Mouse (Mus musculus) heart, adult 8-10 months (tissue): ENCODE results near the gene Ap4e1. TPM values are rescaled to one million over a fixed set of nuclear protein-coding genes. Genes with fewer than 3 reads are reported as not detected.

Source experiments
- DNase-seq: peaks from one replicate; pipeline ENCODE4 v3.0.0; 2022; ENCODE audit warnings: low spot score
- total RNA-seq, 4 experiments: library from RNA; stranded (reverse); gene quantifications; 2 replicates each; pipeline ENCODE4 v1.2.4; 2022

Gene Ap4e1
- 1 to 10 TPM; 5.1 to 5.9 (median 5.7) TPM for total RNA-seq

GRCm38 (mm10) chr2:127008469-127008998, at the start of gene Ap4e1:
TSS of gene Ap4e1 (plus strand) at chr2:127008717.
- peak; percentile 97 for DNase-seq

GRCm38 (mm10) chr2:126961696-126962095, 46.8 kb upstream of the Ap4e1 start:
- DNase-seq = no peak

- DNase-seq = no peak
These were observed 31.1 kb upstream of the Ap4e1 start for GRCm38 (mm10) chr2:126977428-126977827.

GRCm38 (mm10) chr2:126983221-126983620, 25.3 kb upstream of the Ap4e1 start:
- DNase-seq = no peak

- no peak for DNase-seq
These were observed 18.6 kb upstream of the Ap4e1 start for GRCm38 (mm10) chr2:126989919-126990318.

GRCm38 (mm10) chr2:126992742-126993141, 15.8 kb upstream of the Ap4e1 start:
- no peak for DNase-seq

GRCm38 (mm10) chr2:126994384-126995166, 13.9 kb upstream of the Ap4e1 start:
- no peak for DNase-seq

GRCm38 (mm10) chr2:126996737-126997136, 11.8 kb upstream of the Ap4e1 start:
- peak; percentile 84 for DNase-seq

GRCm38 (mm10) chr2:126998219-126998618, 10.3 kb upstream of the Ap4e1 start:
- no peak for DNase-seq

GRCm38 (mm10) chr2:127000406-127001324, 7.9 kb upstream of the Ap4e1 start:
- DNase-seq = no peak

GRCm38 (mm10) chr2:127004046-127004445, 4.5 kb upstream of the Ap4e1 start:
- DNase-seq = no peak

- DNase-seq = peak; percentile 70
These were observed 1.7 kb upstream of the Ap4e1 start for GRCm38 (mm10) chr2:127006634-127007370.

- DNase-seq = peak; percentile 21
These were observed 1.0 kb upstream of the Ap4e1 start for GRCm38 (mm10) chr2:127007509-127007908.

- DNase-seq = no peak
These were observed 26.6 kb downstream of the Ap4e1 start for GRCm38 (mm10) chr2:127035006-127035605.

GRCm38 (mm10) chr2:127037299-127037698, 28.8 kb downstream of the Ap4e1 start:
- DNase-seq = no peak

GRCm38 (mm10) chr2:127061471-127061870, 53.0 kb downstream of the Ap4e1 start:
- no peak for DNase-seq

- DNase-seq = no peak
These were observed 60.3 kb downstream of the Ap4e1 start for GRCm38 (mm10) chr2:127068806-127069205.

GRCm38 (mm10) chr2:127069781-127070434, 61.4 kb downstream of the Ap4e1 start:
- DNase-seq = no peak

GRCm38 (mm10) chr2:127070435-127070841, 61.9 kb downstream of the Ap4e1 start, which contains the start of gene Blvra:
TSS of gene Blvra (plus strand) at chr2:127070665.
- peak; percentile 88 for DNase-seq

GRCm38 (mm10) chr2:127070879-127071278, 62.4 kb downstream of the Ap4e1 start:
- DNase-seq = no peak
